Mouse (Mus musculus) layer of hippocampus, postnatal 10 days (tissue): ENCODE measurements around the gene Elmo2. TPM values are rescaled to one million over a fixed set of nuclear protein-coding genes. Genes with fewer than 3 reads are reported as not detected.

Experiments
- DNase-seq, 2 experiments: peaks; one replicate each; pipeline ENCODE4 v3.0.0; 2021; ENCODE audit warnings: low spot score in 2 of 2
- total RNA-seq, 2 experiments: library from RNA; stranded (reverse); gene quantifications; 2 replicates each; pipeline ENCODE4 v1.2.3; 2021

Elmo2 gene
- total RNA-seq, 2 experiments from 2014 or later, result 102 to 105 TPM

- DNase-seq, result no peak
Observed at GRCm38 (mm10) chr2:165300424-165300823, 25.9 kb downstream of the Elmo2 start.

DNA sequence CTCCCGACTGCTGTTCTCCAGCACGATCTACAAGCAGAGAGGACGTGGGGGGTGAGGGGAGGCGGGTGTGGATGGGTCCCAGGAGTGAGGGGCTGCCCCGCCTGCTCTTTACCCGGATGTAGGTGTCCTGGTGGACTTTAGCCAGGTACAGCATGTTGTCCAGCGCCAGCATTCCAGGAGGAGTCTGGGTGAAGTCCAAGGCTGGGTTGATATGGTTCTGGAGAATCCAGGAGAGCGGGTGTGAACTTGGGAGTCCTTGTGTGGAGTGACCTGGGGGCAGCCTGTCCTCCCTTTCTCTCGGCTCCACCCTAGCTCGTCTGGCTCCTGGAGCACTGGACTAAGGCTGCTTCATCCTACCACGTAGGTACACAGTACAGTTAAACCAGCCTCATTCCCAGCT lies 28.9 kb downstream of the Elmo2 start:
- no peak for DNase-seq

DNA sequence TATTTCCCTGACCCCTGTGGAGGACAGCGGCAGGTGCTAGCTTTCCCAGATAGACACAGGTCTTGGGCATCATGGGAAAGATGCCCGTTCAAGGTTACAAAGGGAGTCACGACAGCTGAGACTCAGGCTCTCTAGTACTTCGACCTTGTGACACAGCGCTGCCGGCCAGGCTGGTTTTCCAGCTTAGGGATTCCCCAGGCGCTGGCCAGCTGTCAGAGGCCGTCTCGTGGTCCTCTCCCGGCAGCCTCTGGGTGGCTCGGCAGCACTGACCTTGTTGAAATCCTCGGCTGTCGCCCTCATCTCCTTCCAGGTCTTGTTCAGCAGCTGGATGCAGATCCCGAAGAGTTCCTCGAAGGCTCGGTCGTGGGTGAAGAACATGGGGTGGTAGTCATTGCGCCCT lies 29.7 kb downstream of the Elmo2 start:
- no peak for DNase-seq

GRCm38 (mm10) chr2:165288315-165289031 lies 37.8 kb downstream of the Elmo2 start:
- DNase-seq, result peak; percentile 94

- DNase-seq, result peak; percentile 97 to 98
Observed at GRCm38 (mm10) chr2:165287202-165287984, 38.9 kb downstream of the Elmo2 start, which contains the start of gene Slc35c2. Gene Slc35c2 (minus strand): TSS chr2:165287869.

DNA sequence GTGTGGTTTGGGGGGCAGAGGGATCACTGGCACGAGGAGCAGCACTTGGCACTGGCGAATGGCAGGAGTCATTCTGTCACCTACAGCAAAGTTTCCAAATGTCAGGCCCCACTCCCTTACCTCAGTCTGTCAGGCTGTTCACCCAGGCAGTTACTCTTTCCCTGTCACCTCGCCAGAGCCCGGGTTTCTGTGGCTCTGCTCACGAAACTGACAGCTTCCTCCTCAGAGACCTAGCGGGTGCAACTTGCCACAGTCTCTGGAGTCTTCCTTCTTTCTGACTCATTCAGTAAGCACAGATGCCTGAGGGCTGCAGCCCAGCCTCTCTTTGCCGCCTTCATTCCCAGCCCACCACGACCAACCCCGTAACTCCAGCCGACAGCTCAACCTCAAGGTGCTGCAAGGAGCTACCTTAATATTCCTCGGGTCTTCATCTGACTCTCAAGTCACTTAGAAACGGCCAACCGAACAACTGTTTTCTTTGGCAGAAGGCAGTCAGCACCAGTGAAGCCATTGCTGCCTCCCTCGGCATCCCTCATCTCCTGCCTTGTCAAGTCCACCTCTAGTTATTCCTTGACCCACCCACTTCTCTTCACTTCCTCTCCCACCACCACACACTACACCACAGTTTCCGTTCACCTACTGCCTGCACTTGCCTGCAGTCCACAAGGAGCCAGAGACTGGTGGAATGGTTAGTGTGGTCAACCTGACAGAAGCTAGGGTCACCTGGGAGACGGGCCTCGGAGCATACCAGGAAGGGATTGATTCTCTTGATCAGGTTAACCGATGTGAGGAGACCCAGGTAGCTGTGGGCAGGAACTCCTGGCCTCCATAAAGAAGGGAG lies 39.7 kb downstream of the Elmo2 start:
- peak; percentile 49 to 61 for DNase-seq

DNA sequence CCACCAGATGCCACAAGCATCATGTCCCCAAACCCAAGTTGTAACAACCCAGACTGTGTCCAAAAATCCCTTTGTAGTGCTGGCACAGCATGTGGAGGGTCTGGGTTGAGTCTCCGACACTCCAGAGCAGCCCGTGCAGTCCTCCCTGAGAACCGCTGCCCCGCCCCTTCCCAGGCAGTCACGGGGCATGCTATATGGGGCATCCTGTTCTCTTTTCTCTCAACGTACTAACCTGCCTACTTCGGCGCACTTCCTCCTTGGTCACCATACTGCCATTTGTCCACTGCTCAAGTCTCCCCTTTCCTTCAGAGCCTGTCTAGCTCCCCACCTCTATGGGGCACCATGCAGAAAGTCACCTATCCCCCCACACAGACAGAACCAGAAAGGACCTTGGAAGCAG lies 40.7 kb downstream of the Elmo2 start:
- DNase-seq, result no peak

DNA sequence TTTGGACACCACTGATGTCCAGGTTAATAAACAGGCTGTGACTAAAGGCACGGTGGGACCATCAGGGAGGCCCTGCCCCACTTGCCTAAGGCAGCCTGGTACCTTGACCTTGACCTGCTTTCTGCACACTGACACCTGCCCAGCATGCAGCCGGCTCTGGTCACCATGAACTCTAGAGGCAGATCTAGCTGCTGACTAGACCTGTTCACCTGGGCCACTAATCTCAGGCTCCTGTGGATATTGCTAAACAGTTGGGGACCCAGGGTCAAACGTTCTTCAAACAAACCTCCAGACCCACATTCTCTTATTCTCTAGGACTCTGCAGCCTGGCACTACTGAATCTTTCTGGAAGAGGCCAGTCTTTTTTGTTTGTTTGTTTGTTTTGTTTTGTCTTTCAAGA lies 41.2 kb downstream of the Elmo2 start:
- no peak for DNase-seq

DNA sequence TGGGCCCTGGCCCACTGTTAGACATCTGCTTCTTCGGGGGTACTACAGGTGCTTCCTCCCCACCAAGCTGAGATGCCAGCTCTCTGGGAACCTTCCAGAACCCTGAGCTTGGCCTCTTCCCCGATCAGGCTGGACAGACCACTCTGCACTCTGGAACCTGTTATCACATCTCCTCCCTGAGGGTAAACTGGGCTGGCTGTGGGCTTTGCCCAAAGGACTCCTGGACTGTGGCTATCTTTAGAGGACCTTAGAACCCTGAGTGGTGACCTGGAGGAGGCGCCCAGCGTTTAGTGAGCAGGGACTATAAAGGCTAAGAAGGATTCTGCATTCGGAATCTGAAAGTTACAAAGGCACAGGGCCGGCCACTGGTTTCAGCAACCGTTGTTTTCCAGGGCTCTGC lies 41.9 kb downstream of the Elmo2 start:
- DNase-seq, result no peak

- DNase-seq, result no peak
Observed at GRCm38 (mm10) chr2:165283644-165284043, 42.6 kb downstream of the Elmo2 start.

GRCm38 (mm10) chr2:165281779-165282311 lies 44.4 kb downstream of the Elmo2 start:
- no peak for DNase-seq

DNA sequence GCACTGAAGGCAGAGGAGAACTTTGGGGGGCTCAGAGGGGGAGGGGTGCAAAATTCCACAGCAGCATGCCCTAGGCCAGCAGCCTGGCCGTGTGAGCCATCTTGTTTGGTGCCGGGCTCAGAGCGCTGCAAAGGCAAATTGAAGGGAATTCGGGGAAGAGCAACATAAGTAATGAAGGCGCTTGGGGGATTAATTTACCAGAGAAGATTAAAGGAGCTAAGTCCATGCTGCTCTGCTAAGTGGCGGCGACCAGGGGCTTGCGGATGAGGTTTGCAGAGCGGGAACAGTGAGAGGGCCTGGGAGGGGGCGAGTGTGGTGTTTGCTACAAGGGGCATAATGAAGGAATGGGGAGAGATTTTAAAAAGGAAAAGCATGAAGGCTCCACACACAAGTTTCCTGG lies 46.9 kb downstream of the Elmo2 start:
- DNase-seq, result no peak

- no peak for DNase-seq
Observed at GRCm38 (mm10) chr2:165277188-165277740, 49.0 kb downstream of the Elmo2 start.

DNA sequence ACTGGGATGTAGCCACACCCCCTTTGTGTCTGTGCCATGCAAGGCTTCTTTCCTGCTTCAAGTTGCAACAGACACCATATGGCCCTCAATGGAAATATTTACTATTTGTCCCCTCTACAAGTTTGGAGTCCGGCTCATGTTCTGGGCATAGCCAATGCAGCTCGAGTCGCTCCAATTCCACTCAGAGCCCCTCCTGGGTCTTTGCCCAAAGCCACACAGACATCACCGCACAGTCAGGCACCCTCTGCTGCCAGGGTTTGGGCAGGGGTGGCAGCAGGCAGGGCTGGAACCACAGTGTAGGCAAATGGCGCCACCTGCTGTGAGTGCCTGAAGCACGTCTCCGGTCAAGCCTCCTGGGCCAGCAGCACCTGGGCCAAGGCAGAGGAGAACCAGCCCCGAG lies 50.5 kb downstream of the Elmo2 start:
- peak; percentile 87 to 90 for DNase-seq

- no peak for DNase-seq
Observed at GRCm38 (mm10) chr2:165275124-165275640, 51.1 kb downstream of the Elmo2 start.

GRCm38 (mm10) chr2:165273589-165273988 lies 52.7 kb downstream of the Elmo2 start:
- no peak for DNase-seq

DNA sequence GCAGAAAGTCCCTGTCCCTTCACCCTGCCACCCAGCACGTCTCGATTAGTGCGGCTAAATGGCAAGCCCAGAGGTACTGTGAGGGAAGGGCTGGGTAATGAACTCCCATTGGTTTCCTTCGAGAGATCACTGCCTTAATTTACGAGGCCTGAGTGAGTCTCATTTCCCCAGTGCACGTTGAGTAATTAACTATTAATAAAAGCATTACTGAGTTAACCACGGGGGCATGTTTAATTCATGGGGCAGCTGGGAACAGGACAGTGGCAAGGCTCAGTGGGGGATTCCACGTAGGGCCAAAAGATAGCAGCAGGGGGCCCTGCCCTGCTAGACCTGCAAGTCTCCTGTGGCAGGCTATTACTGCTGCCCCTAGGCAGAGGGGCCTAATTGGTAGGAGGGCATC lies 55.0 kb downstream of the Elmo2 start:
- DNase-seq, result no peak

DNA sequence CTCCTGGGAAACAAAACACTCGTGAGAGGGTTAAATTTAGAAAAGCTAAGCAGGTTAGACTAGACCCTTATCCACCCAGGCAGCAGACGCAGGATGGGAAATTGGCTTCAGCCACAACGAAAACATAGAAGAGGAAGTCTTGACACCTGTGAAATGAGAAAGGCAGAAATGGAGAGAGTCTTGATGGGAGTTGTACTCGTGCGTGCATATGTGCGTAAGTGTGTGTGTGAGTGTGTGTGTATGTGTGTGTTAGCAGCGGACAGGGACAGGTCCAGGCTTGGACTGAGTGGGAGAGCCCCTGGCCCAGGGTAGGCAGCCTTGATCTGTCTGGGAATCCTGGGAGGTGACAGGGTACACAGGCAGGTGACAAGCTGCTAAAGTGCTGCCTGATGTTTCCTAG lies 55.4 kb downstream of the Elmo2 start:
- no peak for DNase-seq

DNA sequence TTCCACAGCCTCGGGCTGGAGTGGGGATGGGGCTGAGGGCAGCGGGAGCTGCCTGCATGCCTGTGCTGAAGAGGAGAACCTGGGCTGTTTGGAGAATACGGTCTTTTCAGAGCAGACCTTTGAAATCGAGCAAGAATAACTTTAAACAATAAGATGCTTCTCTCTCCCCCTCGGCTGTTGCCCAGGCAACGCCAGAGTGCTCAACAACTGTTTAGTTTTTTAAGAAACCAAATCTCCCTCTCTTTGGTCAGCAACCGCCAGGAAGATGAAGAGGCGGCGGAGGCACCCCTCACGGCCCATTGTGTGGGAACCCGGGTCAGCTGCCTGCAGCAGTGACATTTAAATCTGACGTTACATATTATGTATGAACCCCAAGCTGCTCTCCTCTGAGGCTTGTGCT lies 59.5 kb downstream of the Elmo2 start:
- DNase-seq, result no peak

DNA sequence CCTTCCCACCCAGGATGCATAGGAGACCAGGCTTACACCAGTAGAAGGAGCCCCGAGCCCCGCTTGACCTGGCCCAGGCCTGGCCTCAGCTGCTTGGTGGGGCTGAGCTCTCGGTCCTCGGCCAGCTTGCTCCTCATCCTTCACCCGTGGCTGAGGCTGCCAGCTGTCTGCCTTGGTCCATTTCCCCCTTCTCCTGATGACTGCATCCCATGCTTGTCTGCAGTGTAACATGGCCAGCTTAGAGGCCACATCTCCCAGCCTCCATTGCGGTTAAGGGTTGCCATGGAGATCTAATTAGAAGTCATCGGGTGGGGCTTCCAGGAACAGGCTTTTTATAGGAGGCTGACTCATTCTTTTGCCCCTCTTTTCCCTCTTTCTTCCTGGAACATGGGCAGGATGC lies 62.4 kb downstream of the Elmo2 start:
- no peak for DNase-seq
